Mouse (Mus musculus) MEL (cell line): ENCODE results near the gene Slx1b. TPM values are rescaled to one million over a fixed set of nuclear protein-coding genes. Genes with fewer than 3 reads are reported as not detected.
A peak's percentile ranks its signal among the peaks of the same experiment; 100 is the strongest.

Experiments
- DNase-seq: peaks from one replicate; pipeline ENCODE4 v3.0.0; 2011; ENCODE audit warnings: low read depth, low spot score
- H3K27ac ChIP-seq: 2 replicates; pipeline ENCODE4 v1.5.1; 2012; ENCODE audit warnings: low read depth, mild to moderate bottlenecking, control low read depth, low read length, moderate library complexity; ENCODE audit not compliant: control insufficient read depth
- H3K27me3 ChIP-seq, 2 experiments: fragments of 150-350 bp in 1 of 2; sonication (generic) in 1 of 2; 2 replicates each; pipeline ENCODE4 v1.6.1; 2012; ENCODE audit warnings: low read length in 2 of 2, mild to moderate bottlenecking in 2 of 2, improper control_type of control experiment in 1 of 2, moderate library complexity in 1 of 2; ENCODE audit not compliant: insufficient read depth in 2 of 2, control insufficient read depth in 1 of 2
- H3K36me3 ChIP-seq, 2 experiments: 2 replicates each; pipeline ENCODE4 v1.6.1; 2012 to 2014; ENCODE audit warnings: low read length in 2 of 2, improper control_type of control experiment in 1 of 2, inconsistent platforms in 1 of 2, mild to moderate bottlenecking in 1 of 2; ENCODE audit not compliant: insufficient read depth in 2 of 2, control insufficient read depth in 1 of 2
- H3K4me1 ChIP-seq, 2 experiments: fragments of 150-350 bp in 1 of 2; sonication (generic) in 1 of 2; 2 replicates each; pipeline ENCODE4 v1.6.1; 2012; ENCODE audit warnings: low read length in 2 of 2, improper control_type of control experiment in 1 of 2, mild to moderate bottlenecking in 1 of 2; ENCODE audit not compliant: insufficient read depth in 2 of 2, control insufficient read depth in 1 of 2
- H3K4me3 ChIP-seq, 2 experiments: fragments of 150-350 bp in 1 of 2; sonication (generic) in 1 of 2; 2 replicates each; pipeline ENCODE4 v1.5.1; 2012; ENCODE audit warnings: low read depth in 2 of 2, low read length in 2 of 2, mild to moderate bottlenecking in 2 of 2, moderate library complexity in 2 of 2, control low read depth in 1 of 2, improper control_type of control experiment in 1 of 2; ENCODE audit not compliant: control insufficient read depth in 1 of 2, insufficient read depth in 1 of 2
- H3K79me2 ChIP-seq: 2 replicates; pipeline ENCODE4 v1.6.1; 2012; ENCODE audit warnings: mild to moderate bottlenecking, low read length, moderate library complexity; ENCODE audit not compliant: control insufficient read depth, poor library complexity, insufficient read depth
- H3K9ac ChIP-seq: 2 replicates; pipeline ENCODE4 v1.6.1; 2012; ENCODE audit warnings: low read depth, mild to moderate bottlenecking, control low read depth, low read length, moderate library complexity; ENCODE audit not compliant: control insufficient read depth, poor library complexity, severe bottlenecking
- H3K9me3 ChIP-seq: fragments of 150-350 bp; sonication (generic); replicated peaks from 2 replicates; pipeline ENCODE4 v1.6.1; 2012; ENCODE audit warnings: mild to moderate bottlenecking, low read length, improper control_type of control experiment, moderate library complexity; ENCODE audit not compliant: insufficient read depth
- BHLHE40 ChIP-seq: IDR thresholded peaks from 2 replicates; pipeline ENCODE4 v1.6.1; 2012; ENCODE audit warnings: low read depth, mild to moderate bottlenecking, inconsistent platforms, low read length, improper control_type of control experiment, borderline replicate concordance
- CHD1 ChIP-seq: IDR thresholded peaks from 2 replicates; pipeline ENCODE4 v1.6.1; 2012; ENCODE audit warnings: low read depth, mild to moderate bottlenecking, inconsistent platforms, low read length, improper control_type of control experiment
- CTCF ChIP-seq, 3 experiments: IDR thresholded peaks in 2 of 3; conservative IDR thresholded peaks in 1 of 3; 2 replicates each; pipeline ENCODE4 v1.5.1; 2011 to 2012; ENCODE audit warnings: low read length in 3 of 3, low read depth in 2 of 3, mild to moderate bottlenecking in 2 of 3, improper control_type of control experiment in 1 of 3, inconsistent platforms in 1 of 3, mixed read lengths in 1 of 3, moderate library complexity in 1 of 3; ENCODE audit not compliant: control insufficient read depth in 1 of 3, insufficient read depth in 1 of 3, poor library complexity in 1 of 3, severe bottlenecking in 1 of 3
- ELF1 ChIP-seq: IDR thresholded peaks from 2 replicates; pipeline ENCODE4 v1.6.1; 2014; ENCODE audit warnings: low read depth, mild to moderate bottlenecking, inconsistent platforms, low read length, improper control_type of control experiment, moderate library complexity
- EP300 ChIP-seq, 2 experiments: IDR thresholded peaks; 2 replicates each; pipeline ENCODE4 v1.6.1; 2011; ENCODE audit warnings: improper control_type of control experiment in 2 of 2, low read length in 2 of 2, low read depth in 1 of 2, mild to moderate bottlenecking in 1 of 2
- GATA1 ChIP-seq: IDR thresholded peaks from 2 replicates; pipeline ENCODE4 v1.6.1; 2011; ENCODE audit warnings: low read depth, low read length, improper control_type of control experiment
- KAT2A ChIP-seq: conservative IDR thresholded peaks from 2 replicates; pipeline ENCODE4 v1.6.1; 2012; ENCODE audit warnings: low read depth, low read length, improper control_type of control experiment, inconsistent platforms
- MAFK ChIP-seq: IDR thresholded peaks from 2 replicates; pipeline ENCODE4 v1.6.1; 2011; ENCODE audit warnings: low read depth, mild to moderate bottlenecking, low read length, improper control_type of control experiment, borderline replicate concordance
- MEF2A ChIP-seq: IDR thresholded peaks from 2 replicates; pipeline ENCODE4 v1.6.1; 2014; ENCODE audit warnings: low read depth, mild to moderate bottlenecking, inconsistent platforms, low read length, improper control_type of control experiment; ENCODE audit not compliant: poor library complexity, insufficient replicate concordance, severe bottlenecking; ENCODE audit errors: extremely low read depth
- MXI1 ChIP-seq: IDR thresholded peaks from 2 replicates; pipeline ENCODE4 v1.6.1; 2011; ENCODE audit warnings: mild to moderate bottlenecking, low read depth, low read length, improper control_type of control experiment
- POLR2A ChIP-seq, 2 experiments: IDR thresholded peaks; 2 replicates each; pipeline ENCODE4 v1.6.1; 2011 to 2012; ENCODE audit warnings: low read length in 2 of 2, mild to moderate bottlenecking in 2 of 2, control low read depth in 1 of 2, improper control_type of control experiment in 1 of 2, low read depth in 1 of 2, moderate library complexity in 1 of 2; ENCODE audit not compliant: control insufficient read depth in 1 of 2, insufficient read depth in 1 of 2, poor library complexity in 1 of 2
- RAD21 ChIP-seq: IDR thresholded peaks from 2 replicates; pipeline ENCODE4 v1.6.1; 2011; ENCODE audit warnings: mild to moderate bottlenecking, low read depth, low read length, improper control_type of control experiment
- SMC3 ChIP-seq: IDR thresholded peaks from 2 replicates; pipeline ENCODE4 v1.6.1; 2011; ENCODE audit warnings: low read depth, low read length, improper control_type of control experiment
- TAL1 ChIP-seq: IDR thresholded peaks from 2 replicates; pipeline ENCODE4 v1.6.1; 2012; ENCODE audit warnings: mild to moderate bottlenecking, inconsistent platforms, low read length, moderate library complexity, mixed read lengths
- TCF12 ChIP-seq: IDR thresholded peaks from 2 replicates; pipeline ENCODE4 v1.6.1; 2014; ENCODE audit warnings: low read depth, mild to moderate bottlenecking, inconsistent platforms, low read length, improper control_type of control experiment, moderate library complexity
- ZC3H11A ChIP-seq: IDR thresholded peaks from 2 replicates; pipeline ENCODE4 v1.6.1; 2012; ENCODE audit warnings: low read depth, mild to moderate bottlenecking, inconsistent platforms, low read length, improper control_type of control experiment
- ZKSCAN1 ChIP-seq: IDR thresholded peaks from 2 replicates; pipeline ENCODE4 v1.6.1; 2012; ENCODE audit warnings: low read depth, mild to moderate bottlenecking, inconsistent platforms, low read length, improper control_type of control experiment, moderate library complexity
- polyA plus RNA-seq, 2 experiments: library from polyadenylated mRNA; stranded (reverse) in 1 of 2; unstranded in 1 of 2; fragments of >175 nt in 1 of 2; fragments of >200 nt in 1 of 2; gene quantifications; 2 replicates each; pipeline versions ENCODE4 v1.2.1 to v1.2.4; 2012; ENCODE audit warnings: low replicate concordance in 2 of 2, low read depth in 1 of 2; ENCODE audit not compliant: insufficient read length in 2 of 2, insufficient read depth in 1 of 2, missing spikeins in 1 of 2
- total RNA-seq: library from RNA; depleted of rRNA; stranded (reverse); fragments of 300-350 nt; gene quantifications from 2 replicates; pipeline ENCODE4 v1.2.3, GENCODE M21; 2012; rRNA removed

Gene Slx1b
- total and polyA plus RNA-seq, 3 experiments, result 4.6 to 10.2 TPM; not detected in 1

- H3K9ac ChIP-seq, result peak overlapping the region; percentile 9; the same call in 1 of the 2 replicates
- H3K4me3 ChIP-seq, result peak overlapping the region; percentile 0 to 18; a peak in 2 of 4 replicates
- H3K4me1 ChIP-seq, result peaks cover 0 to 16% of the 10 kb centered on the region in 2 experiments; a peak in 3 of 4 replicates
- H3K27ac ChIP-seq, result no peak overlapping the region
- H3K9me3 ChIP-seq, result no peaks in the 10 kb centered on the region
- no peaks in the 10 kb centered on the region for H3K79me2 ChIP-seq
- DNase-seq, result peak; percentile 56
- no peaks in the 10 kb centered on the region for H3K27me3 ChIP-seq
- peaks cover 0 to 10% of the 10 kb centered on the region in 2 experiments; a peak in 2 of 4 replicates for H3K36me3 ChIP-seq
- TF ChIP-seq SMC3 (peak; percentile 40), MAFK (no peak), ZC3H11A (0 out of 2 replicates have a peak, but pooled peaks have one; percentile 10), CHD1 (no peak), ELF1 (no peak), MEF2A (no peak), GATA1 (no peak), TAL1 (no peak), KAT2A (no peak), TCF12 (no peak), RAD21 (peak; percentile 32), ZKSCAN1 (no peak), EP300 (IDR thresholded peaks at IDR 0.05; ENCODE audit: low read depth in 1 of 2, low read length in 2 of 2) (no peak), POLR2A (IDR thresholded peaks at IDR 0.05; ENCODE audit: control insufficient read depth in 1 of 2, insufficient read depth in 1 of 2, low read depth in 1 of 2, low read length in 2 of 2, poor library complexity in 1 of 2) (no peak), MXI1 (peak; percentile 35; the same call in 1 of the 2 replicates), BHLHE40 (no peak), CTCF (IDR thresholded peaks at IDR 0.05 in 2 of 3, conservative IDR thresholded peaks at IDR 0.05 in 1 of 3; ENCODE audit: control insufficient read depth in 1 of 3, insufficient read depth in 1 of 3, low read depth in 2 of 3, low read length in 3 of 3, poor library complexity in 1 of 3, severe bottlenecking in 1 of 3) (peak; percentile 24 to 50 (median 30); a peak in 4 of 6 replicates)
These were observed 52.9 kb downstream of the Slx1b start for GRCm38 (mm10) chr7:126642545-126643243.

Other genes with a start within 250 kb of the Slx1b start
- gene Atp2a1, start 232.7 kb downstream of the Slx1b start, total RNA-seq, result 0.04 and 0.20 TPM in 2 replicates
- gene Atp2a1, start 232.7 kb downstream of the Slx1b start, polyA plus RNA-seq, result under 1 TPM in 1 of 2 experiments, not detected in 1; 0.47 TPM
- 11.8 and 13.1 TPM in 2 replicates for gene Sh2b1, start 220.4 kb downstream of the Slx1b start, total RNA-seq
- 10 to 100 TPM in 1 of 2 experiments, not detected in 1; 48.9 TPM for gene Sh2b1, start 220.4 kb downstream of the Slx1b start, polyA plus RNA-seq
- 224 and 244 TPM in 2 replicates for gene Tufm, start 208.4 kb downstream of the Slx1b start, total RNA-seq
- gene Tufm, start 208.4 kb downstream of the Slx1b start, polyA plus RNA-seq, result 100 to 1,000 TPM in 1 of 2 experiments, not detected in 1; 397 TPM
- 40.8 and 52.1 TPM in 2 replicates for gene Atxn2l, start 192.3 kb downstream of the Slx1b start, total RNA-seq
- gene Atxn2l, start 192.3 kb downstream of the Slx1b start, polyA plus RNA-seq, result 100 to 1,000 TPM; 218 to 821 TPM
- 233 and 270 TPM in 2 replicates for gene Eif3c, start 129.4 kb downstream of the Slx1b start, total RNA-seq
- gene Eif3c, start 129.4 kb downstream of the Slx1b start, polyA plus RNA-seq, result 100 to 1,000 TPM; 404 to 819 TPM
- gene Apobr, start 110.8 kb downstream of the Slx1b start, total RNA-seq, result 0.23 and 0.56 TPM in 2 replicates
- 1 to 10 TPM in 1 of 2 experiments, not detected in 1; 5.4 TPM for gene Apobr, start 110.8 kb downstream of the Slx1b start, polyA plus RNA-seq
- gene Cln3, start 110.0 kb downstream of the Slx1b start, total RNA-seq, result 16.2 and 20.5 TPM in 2 replicates
- gene Cln3, start 110.0 kb downstream of the Slx1b start, polyA plus RNA-seq, result 10 to 100 TPM in 1 of 2 experiments, not detected in 1; 61.9 TPM
- not detected in 2 replicates for gene Il27, start 100.8 kb downstream of the Slx1b start, total RNA-seq
- gene Il27, start 100.8 kb downstream of the Slx1b start, polyA plus RNA-seq, result under 1 TPM in 1 of 2 experiments, not detected in 1; 0.07 TPM
- 1.8 and 9.5 TPM in 2 replicates for gene Nupr1, start 64.9 kb downstream of the Slx1b start, total RNA-seq
- 10 to 100 TPM in 1 of 2 experiments, not detected in 1; 11.0 TPM for gene Nupr1, start 64.9 kb downstream of the Slx1b start, polyA plus RNA-seq
- gene Sgf29, start 46.5 kb downstream of the Slx1b start, total RNA-seq, result 56.1 and 81.7 TPM in 2 replicates
- 100 to 1,000 TPM in 1 of 2 experiments, not detected in 1; 117 TPM for gene Sgf29, start 46.5 kb downstream of the Slx1b start, polyA plus RNA-seq
- gene Sult1a1, start 19.4 kb downstream of the Slx1b start, total RNA-seq, result not detected in 2 replicates
- gene Sult1a1, start 19.4 kb downstream of the Slx1b start, polyA plus RNA-seq, result under 1 TPM in 1 of 2 experiments, not detected in 1; 0.36 TPM
- gene Bola2, start 383 bp downstream of the Slx1b start, total RNA-seq, result 138 and 163 TPM in 2 replicates
- 100 to 1,000 TPM in 1 of 2 experiments, not detected in 1; 436 TPM for gene Bola2, start 383 bp downstream of the Slx1b start, polyA plus RNA-seq
- 195 and 279 TPM in 2 replicates for gene Coro1a, start 12.0 kb upstream of the Slx1b start, total RNA-seq
- gene Coro1a, start 12.0 kb upstream of the Slx1b start, polyA plus RNA-seq, result 100 to 1,000 TPM in 1 of 2 experiments, not detected in 1; 204 TPM
- 5.2 and 7.1 TPM in 2 replicates for gene Mapk3, start 63.8 kb upstream of the Slx1b start, total RNA-seq
- 10 to 100 TPM in 1 of 2 experiments, not detected in 1; 45.1 TPM for gene Mapk3, start 63.8 kb upstream of the Slx1b start, polyA plus RNA-seq
- 12.6 and 12.7 TPM in 2 replicates for gene Gdpd3, start 70.5 kb upstream of the Slx1b start, total RNA-seq
- 10 to 100 TPM in 1 of 2 experiments, not detected in 1; 13.0 TPM for gene Gdpd3, start 70.5 kb upstream of the Slx1b start, polyA plus RNA-seq
- 2.1 and 2.7 TPM in 2 replicates for gene Ypel3, start 81.2 kb upstream of the Slx1b start, total RNA-seq
- gene Ypel3, start 81.2 kb upstream of the Slx1b start, polyA plus RNA-seq, result 10 to 100 TPM in 1 of 2 experiments, not detected in 1; 12.6 TPM
- 0.12 and 0.13 TPM in 2 replicates for gene Tbx6, start 85.7 kb upstream of the Slx1b start, total RNA-seq
- gene Tbx6, start 85.7 kb upstream of the Slx1b start, polyA plus RNA-seq, result under 1 TPM in 1 of 2 experiments, not detected in 1; 0.15 TPM
- 255 and 257 TPM in 2 replicates for gene Ppp4c, start 96.7 kb upstream of the Slx1b start, total RNA-seq
- gene Ppp4c, start 96.7 kb upstream of the Slx1b start, polyA plus RNA-seq, result 100 to 1,000 TPM; 265 to 540 TPM
- 1.7 TPM in 2 replicates for gene Fam57b, start 101.9 kb upstream of the Slx1b start, total RNA-seq
- under 1 TPM in 1 of 2 experiments, not detected in 1; 0.50 TPM for gene Fam57b, start 101.9 kb upstream of the Slx1b start, polyA plus RNA-seq
- gene 4930451I11Rik, start 135.9 kb upstream of the Slx1b start, total RNA-seq, result not detected in 2 replicates
- not detected for gene 4930451I11Rik, start 135.9 kb upstream of the Slx1b start, polyA plus RNA-seq
- 1.6 and 2.3 TPM in 2 replicates for gene Doc2a, start 151.6 kb upstream of the Slx1b start, total RNA-seq
- gene Doc2a, start 151.6 kb upstream of the Slx1b start, polyA plus RNA-seq, result not detected
- gene Hirip3, start 166.2 kb upstream of the Slx1b start, total RNA-seq, result 44.0 and 55.6 TPM in 2 replicates
- gene Hirip3, start 166.2 kb upstream of the Slx1b start, polyA plus RNA-seq, result 100 to 1,000 TPM in 1 of 2 experiments, not detected in 1; 137 TPM
- gene Ino80e, start 166.6 kb upstream of the Slx1b start, total RNA-seq, result 77.1 and 93.0 TPM in 2 replicates
- gene Ino80e, start 166.6 kb upstream of the Slx1b start, polyA plus RNA-seq, result 100 to 1,000 TPM; 189 to 476 TPM
- gene Taok2, start 188.9 kb upstream of the Slx1b start, total RNA-seq, result 26.2 and 34.2 TPM in 2 replicates
- 10 to 100 TPM; 29.0 to 52.3 TPM for gene Taok2, start 188.9 kb upstream of the Slx1b start, polyA plus RNA-seq
- 18.0 and 18.8 TPM in 2 replicates for gene Tmem219, start 227.1 kb upstream of the Slx1b start, total RNA-seq
- 10 to 100 TPM in 1 of 2 experiments, not detected in 1; 34.5 TPM for gene Tmem219, start 227.1 kb upstream of the Slx1b start, polyA plus RNA-seq
- 17.7 and 18.1 TPM in 2 replicates for gene Kctd13, start 233.1 kb upstream of the Slx1b start, total RNA-seq
- 10 to 100 TPM in 1 of 2 experiments, not detected in 1; 26.2 TPM for gene Kctd13, start 233.1 kb upstream of the Slx1b start, polyA plus RNA-seq